Mouse (Mus musculus) limb, embryonic 15.5 days (tissue): ENCODE measurements around the gene Slc24a3. TPM values are rescaled to one million over a fixed set of nuclear protein-coding genes. Genes with fewer than 3 reads are reported as not detected.

Experiments used
- ATAC-seq: fragments of 200-750 bp; cut with Nextera tagmentation; 2 replicates; pipeline ENCODE4 v1.8.0; 2017; ENCODE audit warnings: low read depth, moderate TSS enrichment; ENCODE audit not compliant: insufficient number of reproducible peaks, low FRiP score, low TSS enrichment
- H3K27ac ChIP-seq: fragments of 300-500 bp; sonication (generic); 2 replicates; pipeline ENCODE4 v1.5.1; 2015; ENCODE audit warnings: moderate library complexity, mild to moderate bottlenecking, inconsistent platforms
- H3K27me3 ChIP-seq: fragments of 300-500 bp; sonication (generic); 2 replicates; pipeline ENCODE4 v1.6.1; 2015; ENCODE audit warnings: inconsistent platforms
- H3K36me3 ChIP-seq: fragments of 300-500 bp; sonication (generic); 2 replicates; pipeline ENCODE4 v1.6.1; 2015; ENCODE audit warnings: inconsistent platforms
- H3K4me1 ChIP-seq: fragments of 300-500 bp; sonication (generic); 2 replicates; pipeline ENCODE4 v1.6.1; 2015; ENCODE audit warnings: inconsistent platforms
- H3K4me2 ChIP-seq: fragments of 300-500 bp; sonication (generic); 2 replicates; pipeline ENCODE4 v1.6.1; 2015; ENCODE audit warnings: mild to moderate bottlenecking, inconsistent platforms
- H3K4me3 ChIP-seq: fragments of 300-500 bp; sonication (generic); 2 replicates; pipeline ENCODE4 v1.5.1; 2015; ENCODE audit warnings: mild to moderate bottlenecking, inconsistent platforms
- H3K9ac ChIP-seq: fragments of 300-500 bp; sonication (generic); 2 replicates; pipeline ENCODE4 v1.6.1; 2015; ENCODE audit warnings: inconsistent platforms
- H3K9me3 ChIP-seq: fragments of 300-500 bp; sonication (generic); 2 replicates; pipeline ENCODE4 v1.6.1; 2016; ENCODE audit warnings: inconsistent platforms
- WGBS: fragments of 180-500 bp; shearing (Covaris S2); methylation state at CpG from one replicate; pipeline ENCODE4 v1.1.7; 2015; 5-methylcytosine and 5-hydroxymethylcytosine counted together
- polyA plus RNA-seq: library from polyadenylated mRNA; unstranded; fragments of >200 nt; fragmentation: Nextera tagmentation; extraction: Ambion mirVana; gene quantifications from 2 replicates; pipeline ENCODE4 v1.2.1, GENCODE M21; 2015

Slc24a3 gene
- polyA plus RNA-seq, 1 experiment from 2014 or later = 2.7 TPM

- Histone ChIP-seq H3K27me3 (no peaks in the 10 kb centered on the region), H3K9ac (no peak overlapping the region), H3K27ac (no peak overlapping the region), H3K9me3 (no peaks in the 10 kb centered on the region), H3K4me1 (no peaks in the 10 kb centered on the region), H3K36me3 (no peaks in the 10 kb centered on the region), H3K4me3 (no peak overlapping the region), H3K4me2 (no peak overlapping the region)
- no peak for ATAC-seq
- 59% methylated on average over 4 of the region's 4 CpGs for WGBS
These were observed 500.6 kb downstream of the Slc24a3 start for GRCm38 (mm10) chr2:145668135-145668534.

- no peak overlapping the region for H3K4me2 ChIP-seq
- H3K36me3 ChIP-seq = no peaks in the 10 kb centered on the region
- no peak overlapping the region for H3K27ac ChIP-seq
- H3K9me3 ChIP-seq = no peaks in the 10 kb centered on the region
- peaks cover 8% of the 10 kb centered on the region; the same call in 1 of the 2 replicates for H3K4me1 ChIP-seq
- WGBS = 81% methylated on average over 4 of the region's 4 CpGs
- no peaks in the 10 kb centered on the region for H3K27me3 ChIP-seq
- no peak overlapping the region for H3K4me3 ChIP-seq
- no peak for ATAC-seq
- no peak overlapping the region for H3K9ac ChIP-seq
These were observed 502.6 kb downstream of the Slc24a3 start for GRCm38 (mm10) chr2:145670131-145670530.

- ATAC-seq = no peak
- WGBS = 4% methylated on average over 20 of the region's 23 CpGs
These were observed 507.1 kb downstream of the Slc24a3 start for GRCm38 (mm10) chr2:145674496-145675141.

GRCm38 (mm10) chr2:145675142-145675755 lies 507.7 kb downstream of the Slc24a3 start, which contains the start of gene Rin2:
Gene Rin2, plus strand, starts transcription at chr2:145675215.
- Histone ChIP-seq H3K4me3 (peak within 1 kb of the TSS; percentile 61), H3K36me3 (no peaks in the 10 kb centered on the region), H3K9me3 (no peaks in the 10 kb centered on the region), H3K27me3 (no peaks in the 10 kb centered on the region), H3K27ac (peak within 1 kb of the TSS; percentile 83), H3K4me2 (peak within 1 kb of the TSS; percentile 96), H3K9ac (peak within 1 kb of the TSS; percentile 64), H3K4me1 (peaks cover 20% of the 10 kb centered on the region)
- ATAC-seq = peak; percentile 67; the same call in 1 of the 2 replicates
- WGBS = 2% methylated on average over 33 of the region's 33 CpGs

More at GRCm38 (mm10) chr2:145674496-145675141, 507.1 kb downstream of the Slc24a3 start:
- no peaks in the 10 kb centered on the region for H3K9me3 ChIP-seq
- peak overlapping the region; percentile 83 for H3K27ac ChIP-seq
- H3K9ac ChIP-seq = peak overlapping the region; percentile 64
- peaks cover 20% of the 10 kb centered on the region for H3K4me1 ChIP-seq
- H3K4me2 ChIP-seq = peak overlapping the region; percentile 96
- no peaks in the 10 kb centered on the region for H3K27me3 ChIP-seq
- peak overlapping the region; percentile 61 for H3K4me3 ChIP-seq
- no peaks in the 10 kb centered on the region for H3K36me3 ChIP-seq

- Histone ChIP-seq H3K4me3 (peak overlapping the region; percentile 61), H3K4me1 (peaks cover 20% of the 10 kb centered on the region), H3K36me3 (no peaks in the 10 kb centered on the region), H3K9ac (peak overlapping the region; percentile 64), H3K27ac (peak overlapping the region; percentile 83), H3K9me3 (no peaks in the 10 kb centered on the region), H3K27me3 (no peaks in the 10 kb centered on the region), H3K4me2 (peak overlapping the region; percentile 96)
- WGBS = 5% methylated on average over 27 of the region's 27 CpGs
- ATAC-seq = 0 out of 2 replicates have a peak, but pooled peaks have one; percentile 9
These were observed 508.4 kb downstream of the Slc24a3 start for GRCm38 (mm10) chr2:145675756-145676543.

- 47% methylated on average over 3 of the region's 3 CpGs for WGBS
- Histone ChIP-seq H3K4me3 (no peak overlapping the region), H3K27me3 (no peaks in the 10 kb centered on the region), H3K27ac (no peak overlapping the region), H3K36me3 (no peaks in the 10 kb centered on the region), H3K4me2 (no peak overlapping the region), H3K4me1 (peaks cover 20% of the 10 kb centered on the region), H3K9me3 (no peaks in the 10 kb centered on the region), H3K9ac (no peak overlapping the region)
- ATAC-seq = no peak
These were observed 509.0 kb downstream of the Slc24a3 start for GRCm38 (mm10) chr2:145676544-145676925.

GRCm38 (mm10) chr2:145676936-145677335 lies 509.4 kb downstream of the Slc24a3 start:
- ATAC-seq = no peak
- WGBS = 82% methylated on average over 2 of the region's 2 CpGs

GRCm38 (mm10) chr2:145680141-145680540 lies 512.6 kb downstream of the Slc24a3 start:
- WGBS = 67% methylated on average over 2 of the region's 2 CpGs
- no peaks in the 10 kb centered on the region for H3K9me3 ChIP-seq
- H3K4me2 ChIP-seq = no peak overlapping the region
- no peak overlapping the region for H3K9ac ChIP-seq
- H3K4me3 ChIP-seq = no peak overlapping the region
- no peaks in the 10 kb centered on the region for H3K36me3 ChIP-seq
- H3K27me3 ChIP-seq = no peaks in the 10 kb centered on the region
- H3K4me1 ChIP-seq = peaks cover 30% of the 10 kb centered on the region
- no peak overlapping the region for H3K27ac ChIP-seq
- ATAC-seq = no peak

More at GRCm38 (mm10) chr2:145676936-145677335, 509.4 kb downstream of the Slc24a3 start:
- Histone ChIP-seq H3K9ac (no peak overlapping the region), H3K9me3 (no peaks in the 10 kb centered on the region), H3K4me3 (no peak overlapping the region), H3K4me1 (peaks cover 20% of the 10 kb centered on the region), H3K36me3 (no peaks in the 10 kb centered on the region), H3K4me2 (no peak overlapping the region), H3K27ac (no peak overlapping the region), H3K27me3 (no peaks in the 10 kb centered on the region)

GRCm38 (mm10) chr2:145680762-145681161 lies 513.2 kb downstream of the Slc24a3 start:
- Histone ChIP-seq H3K9ac (no peak overlapping the region), H3K9me3 (no peaks in the 10 kb centered on the region), H3K27ac (no peak overlapping the region), H3K36me3 (no peaks in the 10 kb centered on the region), H3K4me3 (no peak overlapping the region), H3K27me3 (no peaks in the 10 kb centered on the region), H3K4me1 (peaks cover 28% of the 10 kb centered on the region), H3K4me2 (no peak overlapping the region)
- whole genome bisulfite sequencing = 68% methylated on average over 9 of the region's 9 CpGs
- ATAC-seq = no peak

GRCm38 (mm10) chr2:145681626-145682025 lies 514.1 kb downstream of the Slc24a3 start:
- Histone ChIP-seq H3K27me3 (no peaks in the 10 kb centered on the region), H3K4me3 (no peak overlapping the region), H3K4me2 (no peak overlapping the region), H3K9ac (no peak overlapping the region), H3K9me3 (no peaks in the 10 kb centered on the region), H3K27ac (no peak overlapping the region), H3K36me3 (no peaks in the 10 kb centered on the region), H3K4me1 (peaks cover 22% of the 10 kb centered on the region)
- no peak for ATAC-seq
- 77% methylated on average over 4 of the region's 4 CpGs for WGBS

GRCm38 (mm10) chr2:145682924-145683323 lies 515.4 kb downstream of the Slc24a3 start:
- H3K4me3 ChIP-seq = no peak overlapping the region
- ATAC-seq = no peak
- no peak overlapping the region for H3K4me2 ChIP-seq
- no peaks in the 10 kb centered on the region for H3K36me3 ChIP-seq
- no peaks in the 10 kb centered on the region for H3K27me3 ChIP-seq
- 33% methylated on average over 3 of the region's 3 CpGs for WGBS
- peaks cover 22% of the 10 kb centered on the region for H3K4me1 ChIP-seq
- H3K9ac ChIP-seq = no peak overlapping the region
- H3K9me3 ChIP-seq = no peaks in the 10 kb centered on the region
- H3K27ac ChIP-seq = peak overlapping the region; percentile 14; the same call in 1 of the 2 replicates

- Histone ChIP-seq H3K27ac (no peak overlapping the region), H3K4me3 (no peak overlapping the region), H3K4me2 (no peak overlapping the region), H3K9ac (no peak overlapping the region), H3K27me3 (no peaks in the 10 kb centered on the region), H3K36me3 (no peaks in the 10 kb centered on the region), H3K9me3 (no peaks in the 10 kb centered on the region), H3K4me1 (peaks cover 19% of the 10 kb centered on the region)
- no peak for ATAC-seq
- 68% methylated on average over 3 of the region's 3 CpGs for WGBS
These were observed 516.0 kb downstream of the Slc24a3 start for GRCm38 (mm10) chr2:145683536-145683935.
